Mouse (Mus musculus) telencephalon, adult 2 months (tissue): ENCODE results near the gene Cntn1.
"Not testable (repeated sequence)": the region's sequence is repeated elsewhere in the genome, so short reads cannot be mapped to it uniquely, and the experiment has no call there.

Source experiments
- DNase-seq: peaks from one replicate; pipeline ENCODE4 v3.0.0-alpha.2; 2011; ENCODE audit warnings: low read depth, low spot score

Gene Cntn1

DNA sequence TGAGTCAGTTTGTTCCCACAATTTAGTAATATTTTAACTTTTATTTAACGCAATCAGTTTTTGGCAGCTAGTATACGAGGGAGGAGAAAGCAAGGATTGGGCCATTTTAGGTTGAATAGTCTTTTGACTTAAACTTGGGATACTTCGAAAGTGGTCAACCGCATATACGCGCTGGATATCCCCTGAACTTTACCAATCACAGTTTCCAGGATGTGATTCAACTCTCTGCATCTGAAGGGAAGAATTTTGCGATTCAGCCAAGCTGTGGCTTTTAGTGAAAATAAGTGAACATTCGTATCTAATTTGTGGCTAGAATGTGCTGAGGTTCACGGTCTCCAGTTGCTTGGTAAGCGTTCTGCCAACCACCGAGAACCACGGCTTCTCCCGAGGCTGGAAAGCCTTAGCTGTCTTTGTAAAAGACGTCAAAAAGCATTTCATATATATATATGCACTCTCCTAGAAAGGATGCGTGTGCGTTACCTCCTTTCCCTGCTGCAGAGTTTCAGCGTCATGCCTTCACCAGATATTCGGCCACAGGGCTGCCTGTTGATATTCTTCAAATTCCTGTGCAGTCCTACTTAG lies 217.9 kb downstream of the Cntn1 start:
- no peak for DNase-seq

DNA sequence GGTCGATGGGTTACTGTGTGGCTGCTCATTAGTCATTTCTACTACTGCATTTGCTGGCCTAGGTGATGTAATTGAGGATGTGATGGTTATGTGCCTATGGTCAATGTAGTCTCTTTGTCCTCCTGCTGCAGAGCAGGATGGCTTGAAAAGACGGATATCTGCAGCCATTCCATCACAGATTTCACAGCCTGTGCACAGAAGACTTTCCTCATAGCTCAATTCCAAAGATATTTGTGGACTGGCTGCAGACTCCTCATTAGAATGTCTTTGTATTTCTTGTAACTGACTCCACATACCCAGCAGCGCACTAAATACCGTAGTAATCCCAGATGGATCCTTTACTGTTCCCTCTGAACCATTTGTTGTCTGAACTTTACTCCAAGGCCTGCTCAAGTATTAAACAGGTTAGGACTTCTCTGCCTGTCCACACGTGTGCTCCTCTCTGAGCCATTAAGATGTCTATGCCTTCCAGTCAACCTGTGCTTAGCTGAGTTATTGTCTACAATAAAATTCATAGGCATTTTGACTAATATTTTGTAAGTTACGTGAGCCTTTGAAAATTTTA lies 220.9 kb downstream of the Cntn1 start:
- no peak for DNase-seq

DNA sequence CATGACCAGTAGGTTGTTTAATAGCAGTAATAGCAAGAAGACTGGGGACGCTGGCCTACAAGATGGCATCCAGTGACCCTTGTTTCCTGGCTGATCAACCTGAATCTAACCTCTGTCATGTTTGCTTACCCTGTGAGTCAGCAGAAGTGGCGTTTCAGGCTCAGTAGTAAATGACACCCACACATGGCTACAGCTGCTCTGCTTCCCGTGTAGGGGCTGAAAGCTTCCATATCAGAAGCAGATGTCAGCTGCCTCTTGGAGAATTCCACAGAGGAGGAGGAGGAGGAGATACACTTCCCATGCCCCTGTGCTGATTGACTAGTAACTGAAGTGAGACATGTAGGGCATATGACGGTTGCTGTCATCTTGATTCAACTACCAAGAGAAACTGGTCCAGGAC lies 225.9 kb downstream of the Cntn1 start:
- DNase-seq: peak; percentile 13

DNA sequence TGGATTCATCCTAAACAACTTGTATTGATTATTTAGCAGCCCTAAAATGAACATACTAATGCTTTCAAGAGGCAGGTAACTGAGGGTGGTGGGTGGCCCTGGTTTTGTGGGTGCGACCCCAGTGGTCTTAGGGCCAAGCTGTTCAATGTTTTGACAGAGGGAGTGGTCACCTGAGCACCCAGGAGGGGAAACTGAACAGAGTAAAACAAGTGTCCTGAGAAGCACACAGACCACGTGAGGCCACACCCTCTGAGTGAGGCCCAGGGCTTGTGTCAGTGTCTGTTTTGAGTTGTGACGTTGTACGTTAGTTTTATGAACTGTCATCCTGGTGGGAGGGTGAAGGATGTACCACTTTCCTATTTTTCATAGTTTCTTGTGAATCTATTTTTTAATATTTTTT lies 227.0 kb downstream of the Cntn1 start:
- DNase-seq: no peak

DNA sequence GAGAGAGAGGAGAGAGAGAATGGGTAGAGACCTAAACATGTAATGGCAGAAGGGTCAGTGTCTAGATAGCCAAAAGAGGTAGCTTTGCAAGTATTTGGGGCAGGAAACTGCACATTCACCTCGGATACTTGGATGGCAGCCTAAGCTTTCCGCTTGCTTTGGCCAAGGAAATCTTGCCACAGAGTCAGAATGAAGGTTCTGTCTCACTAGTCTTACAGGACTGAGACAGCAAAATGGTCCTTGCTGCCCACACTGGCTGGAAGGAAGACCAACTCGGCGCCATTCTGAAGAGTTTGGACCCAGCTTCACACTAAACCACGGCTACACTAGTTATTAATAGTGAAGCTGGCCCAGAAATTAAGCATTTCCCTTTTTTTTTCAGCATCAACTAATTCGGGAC lies 230.0 kb downstream of the Cntn1 start:
- no peak for DNase-seq

DNA sequence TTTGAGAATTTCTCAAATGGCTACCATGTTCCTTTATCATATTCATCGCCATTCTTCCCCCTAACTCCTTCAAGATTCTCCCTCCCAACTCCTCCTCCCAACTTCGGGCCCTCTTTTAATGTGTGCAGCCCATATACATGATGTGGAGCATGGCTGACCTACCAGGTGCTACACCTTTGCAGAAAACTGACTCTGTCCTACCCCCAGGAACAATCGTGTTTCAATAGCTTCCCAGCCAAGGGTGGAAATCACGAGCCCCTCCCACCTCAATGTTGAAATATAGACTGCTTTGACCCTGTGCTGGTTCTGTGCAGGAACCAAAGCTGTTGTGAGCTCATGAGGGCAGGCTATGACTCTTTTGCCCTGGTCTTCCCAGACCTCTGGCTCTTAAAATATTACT lies 236.7 kb downstream of the Cntn1 start:
- no peak for DNase-seq

DNA sequence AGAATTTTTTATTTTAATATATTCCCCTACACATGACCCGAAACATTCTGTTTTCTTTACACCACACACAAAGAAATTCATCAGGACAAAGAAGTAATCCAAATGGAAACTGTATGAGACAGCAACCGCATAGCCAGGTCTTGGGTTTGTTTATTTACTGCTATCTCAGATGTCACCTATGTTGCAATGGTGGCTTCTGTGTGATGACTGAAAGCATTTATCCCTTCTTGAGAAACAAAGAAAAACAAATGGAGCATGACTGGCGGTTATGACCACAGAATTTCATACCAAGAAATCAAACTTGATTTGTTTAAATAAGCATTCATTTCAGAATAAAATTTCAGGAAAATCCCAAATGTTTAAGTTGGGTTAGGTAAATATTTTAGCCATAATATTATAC lies 245.5 kb downstream of the Cntn1 start:
- DNase-seq: no peak

DNA sequence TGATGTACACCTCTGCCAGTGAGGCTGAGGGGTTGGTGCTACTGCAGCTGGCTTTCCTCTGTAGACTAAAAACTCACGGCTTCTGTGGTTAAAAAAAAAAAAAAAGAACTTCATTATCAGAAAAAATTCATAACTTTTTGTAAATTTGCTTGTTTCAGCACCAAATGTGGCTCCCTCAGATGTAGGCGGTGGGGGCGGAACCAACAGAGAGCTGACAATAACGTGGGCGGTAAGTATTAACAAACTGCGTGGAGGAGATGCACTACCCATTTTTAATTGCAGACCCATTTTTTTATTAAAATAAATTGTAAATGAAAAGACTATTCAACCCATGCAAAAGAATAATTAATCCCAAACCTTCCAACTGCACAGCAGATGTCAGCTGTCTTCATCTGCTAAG lies 251.8 kb downstream of the Cntn1 start:
- peak; percentile 35 for DNase-seq

DNA sequence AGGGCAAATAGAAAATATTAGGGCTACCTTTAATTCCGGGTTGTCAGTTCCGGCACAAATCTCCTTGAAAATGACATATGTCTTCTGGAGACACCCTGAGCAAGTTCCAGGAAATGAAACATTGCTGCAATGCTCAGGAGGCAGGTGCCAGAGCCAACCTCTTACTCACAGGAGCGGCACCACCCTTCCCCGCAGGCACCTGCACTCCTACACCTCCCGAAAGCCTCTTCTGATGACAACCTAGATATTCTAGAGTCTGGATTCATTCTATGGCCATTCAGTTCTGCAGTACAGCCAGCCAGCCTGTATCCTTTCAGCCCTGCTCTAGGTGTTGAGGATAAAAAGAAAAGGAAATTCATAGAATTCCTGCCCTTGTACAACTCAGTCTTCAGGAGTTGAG lies 253.3 kb downstream of the Cntn1 start:
- no peak for DNase-seq

DNA sequence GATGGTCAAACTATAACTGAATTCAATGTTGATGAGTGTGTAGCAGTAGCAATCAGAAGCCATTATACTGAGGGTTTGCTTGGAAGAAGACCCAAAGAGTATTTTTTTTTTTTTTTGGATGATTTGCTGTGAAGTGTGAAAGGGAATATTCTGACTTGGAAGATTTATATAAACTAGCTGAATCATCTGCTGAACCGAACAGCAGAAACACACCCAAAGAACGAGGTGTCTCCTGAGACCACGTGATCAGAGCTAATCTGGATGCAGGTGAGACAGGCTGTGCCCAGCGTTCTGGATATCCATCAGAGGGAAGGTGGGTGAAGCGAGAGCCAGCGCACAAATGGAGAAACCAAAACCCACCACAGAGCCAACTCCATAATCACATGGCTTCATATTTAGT lies 271.0 kb downstream of the Cntn1 start:
- DNase-seq: peak; percentile 23

DNA sequence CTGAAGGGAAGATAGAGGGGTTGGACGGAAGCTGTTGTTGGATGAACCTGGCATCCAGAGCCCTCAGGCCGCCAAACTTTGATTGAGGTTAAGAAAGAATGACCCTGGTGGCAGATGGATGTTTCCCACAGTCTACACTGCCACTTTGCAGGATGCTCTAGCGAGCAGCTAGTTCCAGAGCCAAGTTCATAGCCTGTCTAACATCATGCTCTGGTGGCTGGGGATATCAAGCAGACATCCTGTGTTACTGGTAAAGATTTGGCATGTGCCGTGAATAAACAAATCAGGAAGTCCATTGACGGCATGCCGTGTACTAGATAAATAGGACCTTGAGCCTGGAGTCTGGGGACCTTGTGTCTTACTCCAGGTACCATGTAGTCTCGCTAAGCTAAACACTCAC lies 276.1 kb downstream of the Cntn1 start:
- DNase-seq: no peak

DNA sequence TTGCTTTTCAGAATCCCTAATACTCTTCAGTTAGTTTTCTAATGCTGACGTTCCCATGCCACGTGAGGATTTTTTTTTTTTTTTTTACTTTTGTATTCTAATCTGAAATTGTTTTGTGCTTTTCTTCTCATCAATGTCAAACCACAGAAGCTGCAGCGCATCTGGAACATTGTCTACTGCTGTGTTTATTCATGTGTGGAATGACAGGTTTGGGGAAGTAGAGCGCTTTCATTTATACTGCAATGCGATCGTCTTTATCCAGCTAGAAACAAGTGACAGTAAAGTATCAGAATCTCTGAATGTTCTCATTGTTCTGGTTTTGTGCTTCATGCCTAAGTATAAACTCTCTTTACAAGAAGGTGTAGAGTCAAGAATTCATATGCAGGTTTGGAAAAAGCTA lies 289.3 kb downstream of the Cntn1 start:
- DNase-seq: no peak

DNA sequence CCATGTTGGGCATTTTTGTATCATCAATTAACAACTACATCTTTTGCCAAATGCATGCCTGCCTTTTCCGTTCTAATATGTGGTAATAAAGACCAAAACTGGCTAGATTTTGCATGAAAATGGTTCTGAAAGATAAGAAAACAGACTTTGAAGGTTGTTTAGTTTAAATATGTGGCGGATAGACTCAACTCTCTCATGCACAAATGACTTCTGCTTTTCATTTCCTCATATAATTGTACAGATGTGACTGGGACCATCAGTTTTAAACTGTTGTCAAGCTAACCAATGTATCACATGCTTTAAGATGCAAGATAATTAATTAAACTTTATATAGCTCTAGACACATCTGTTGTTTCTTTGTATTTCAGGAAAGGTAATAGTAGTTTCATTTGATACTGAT lies 290.5 kb downstream of the Cntn1 start:
- DNase-seq: no peak

DNA sequence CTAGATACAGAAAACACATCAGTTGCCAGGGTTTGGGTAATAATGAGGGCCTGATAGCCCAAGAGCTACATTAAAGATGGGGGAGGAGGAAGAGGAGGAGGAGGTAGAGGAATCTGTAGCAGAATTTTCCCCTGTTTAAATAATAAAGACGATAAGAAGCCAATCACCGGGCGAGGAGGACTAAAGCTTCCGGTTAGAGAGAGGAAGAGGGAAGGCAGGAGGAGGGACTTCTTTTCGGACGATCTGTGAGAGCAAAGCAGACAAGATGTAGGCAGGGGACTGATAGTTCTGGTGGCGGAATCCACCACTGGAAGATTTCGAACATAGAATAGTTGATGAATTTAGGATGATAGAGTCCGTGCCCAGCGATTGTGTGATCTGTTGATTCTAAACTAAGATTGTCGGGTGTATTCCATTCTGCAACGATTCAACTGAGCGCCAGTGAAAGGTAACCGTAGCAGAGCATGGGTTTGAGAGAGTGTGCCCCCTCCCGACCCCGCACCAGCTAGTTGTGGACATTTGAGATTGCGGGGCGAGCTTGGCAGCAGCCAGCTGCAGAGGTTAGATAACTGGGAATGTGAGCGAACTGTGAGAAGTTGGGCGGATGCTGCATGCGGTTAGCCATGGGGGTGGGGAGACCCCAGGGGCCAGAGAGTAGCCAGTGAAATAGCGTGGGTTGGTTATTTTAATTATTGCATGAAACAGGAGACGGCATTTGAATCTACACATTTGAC lies 293.3 kb downstream of the Cntn1 start:
- DNase-seq: no peak

DNA sequence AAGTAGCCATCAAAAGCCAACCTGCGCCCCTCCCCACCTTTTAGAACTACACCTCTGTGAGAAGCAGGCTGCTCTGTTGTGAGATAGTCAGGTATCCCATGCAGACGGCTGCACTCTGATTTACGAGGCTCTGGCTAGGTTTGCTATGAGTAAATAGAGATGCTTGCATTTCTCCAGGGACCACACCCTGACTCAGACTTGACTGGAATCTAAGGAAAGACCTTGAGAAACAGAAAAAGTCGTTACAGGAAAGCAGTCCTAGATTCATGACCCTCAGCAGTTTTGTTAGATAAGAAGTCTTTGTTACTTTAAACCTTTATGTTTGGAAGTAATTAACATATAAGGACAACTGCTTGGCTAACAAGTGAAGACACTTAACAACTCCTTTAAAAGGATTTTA lies 296.5 kb downstream of the Cntn1 start:
- no peak for DNase-seq

DNA sequence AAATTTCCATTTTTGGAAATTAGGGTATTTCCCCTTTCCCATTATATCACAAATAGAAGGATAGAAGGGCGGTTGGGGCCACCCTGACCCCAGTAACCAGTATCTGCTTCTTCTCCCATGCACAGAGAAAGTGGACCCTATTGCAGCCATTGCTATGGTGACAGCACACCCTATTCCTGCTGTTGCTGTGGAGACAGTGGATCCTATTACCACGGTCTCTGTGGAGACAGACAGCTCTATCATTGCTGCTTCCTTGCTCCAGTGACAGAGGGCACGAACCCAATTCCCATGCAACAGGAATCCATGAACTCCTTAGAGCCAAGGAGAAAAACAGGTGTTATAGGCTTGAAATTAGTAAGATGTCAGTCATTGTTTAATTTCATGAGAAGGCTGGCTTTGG lies 296.9 kb downstream of the Cntn1 start:
- DNase-seq: no peak

DNA sequence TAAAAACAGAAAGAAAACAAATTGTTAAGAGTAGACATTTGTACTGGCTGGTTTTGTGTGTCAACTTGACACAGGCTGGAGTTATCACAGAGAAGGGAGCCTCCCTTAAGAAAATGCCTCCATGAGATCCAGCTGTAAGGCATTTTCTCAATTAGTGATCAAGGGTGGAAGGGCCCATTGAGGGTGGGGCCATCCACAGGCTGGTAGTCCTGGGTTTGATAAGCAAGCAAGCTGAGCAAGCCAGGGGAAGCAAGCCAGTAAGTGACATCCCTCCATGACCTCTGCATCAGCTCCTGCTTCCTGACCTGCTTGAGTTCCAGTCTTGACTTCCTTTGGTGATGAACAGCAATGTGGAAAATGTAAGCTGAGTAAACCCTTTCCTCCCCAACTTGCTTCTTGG lies 297.5 kb downstream of the Cntn1 start:
- DNase-seq: not testable (repeated sequence)

DNA sequence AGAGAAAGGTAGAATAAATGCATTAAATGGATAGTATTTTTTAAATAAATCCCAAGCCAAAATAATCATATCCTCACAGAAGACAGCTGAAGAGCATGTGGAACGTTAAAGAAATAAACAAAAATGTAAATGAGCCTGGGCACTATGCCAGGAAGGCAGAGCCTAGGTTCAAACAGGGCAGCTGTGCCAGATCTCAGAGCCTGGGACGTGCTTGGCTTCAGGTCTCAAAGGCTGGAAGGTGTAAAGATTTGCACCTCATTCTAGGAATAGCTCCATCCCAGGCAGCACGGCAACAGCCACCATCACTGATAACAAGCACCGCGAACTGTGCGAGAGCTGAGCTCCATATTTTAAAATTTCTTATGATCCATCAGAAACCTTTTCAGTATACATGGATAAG lies 313.2 kb downstream of the Cntn1 start:
- DNase-seq: no peak

DNA sequence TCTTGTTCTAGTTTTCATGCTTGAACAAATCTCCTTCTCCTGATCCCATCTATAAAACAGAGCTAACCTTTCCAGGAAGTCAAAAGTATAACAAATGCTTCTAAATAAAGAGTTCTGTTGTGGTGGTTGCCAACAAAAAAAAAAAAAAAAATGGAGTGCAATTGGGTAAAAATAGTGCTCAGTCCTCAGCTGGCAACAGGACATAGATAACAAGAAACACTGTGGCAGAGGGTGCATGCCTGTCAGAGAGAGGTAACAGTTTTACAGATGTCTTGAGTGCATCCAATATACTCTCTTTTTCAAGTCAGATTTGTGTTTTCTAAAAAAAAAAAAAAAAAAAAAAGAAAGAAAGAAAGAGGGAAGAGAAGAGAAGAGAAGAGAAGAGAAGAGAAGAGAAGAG lies 313.6 kb downstream of the Cntn1 start:
- no peak for DNase-seq
